Mouse (Mus musculus): ENCODE measurements around the gene Zfc3h1. TPM values are rescaled to one million over a fixed set of nuclear protein-coding genes. Genes with fewer than 3 reads are reported as not detected.

Gene Zfc3h1
- polyA plus RNA-seq (2012; ENCODE audit: insufficient read depth, low replicate concordance), result 2.8 and 2.9 TPM in 2 replicates

- H3K4me3 ChIP-seq (replicated peaks), result peak within 1 kb of the TSS; percentile 94
- peaks cover 45% of the 10 kb centered on the region for H3K4me1 ChIP-seq
- H3K27me3 ChIP-seq (replicated peaks), result no peaks in the 10 kb centered on the region
- H3K9me3 ChIP-seq, result no peaks in the 10 kb centered on the region
- TF ChIP-seq FLI1 (IDR thresholded peaks at IDR 0.05; ENCODE audit: low read length), result peak; percentile 92
- no peak for TF ChIP-seq GATA1 (IDR thresholded peaks at IDR 0.05; ENCODE audit: borderline replicate concordance, low read length)
- peaks cover 33% of the 10 kb centered on the region for H3K36me3 ChIP-seq (replicated peaks; ENCODE audit: low read length)
Observed at GRCm38 (mm10) chr10:115384221-115385017, at the start of gene Zfc3h1, which contains the start of gene Thap2. Gene Zfc3h1 (plus strand): TSS chr10:115384959. Gene Thap2 (minus strand): TSS chr10:115384443.

GRCm38 (mm10) chr10:115336901-115337300, 47.9 kb upstream of the Zfc3h1 start:
- no peak for TF ChIP-seq FLI1 (IDR thresholded peaks at IDR 0.05; ENCODE audit: low read length)
- TF ChIP-seq GATA1 (IDR thresholded peaks at IDR 0.05; ENCODE audit: borderline replicate concordance, low read length), result no peak
- H3K9me3 ChIP-seq, result no peaks in the 10 kb centered on the region

GRCm38 (mm10) chr10:115339820-115340328, 44.9 kb upstream of the Zfc3h1 start:
- no peaks in the 10 kb centered on the region for H3K27me3 ChIP-seq (replicated peaks)
- peaks cover 57% of the 10 kb centered on the region for H3K36me3 ChIP-seq (replicated peaks; ENCODE audit: low read length)
- peaks cover 4% of the 10 kb centered on the region for H3K4me1 ChIP-seq
- no peak overlapping the region for H3K4me3 ChIP-seq (replicated peaks)
- no peaks in the 10 kb centered on the region for H3K9me3 ChIP-seq
- TF ChIP-seq GATA1 (IDR thresholded peaks at IDR 0.05; ENCODE audit: borderline replicate concordance, low read length), result no peak
- TF ChIP-seq FLI1 (IDR thresholded peaks at IDR 0.05; ENCODE audit: low read length), result no peak

More at GRCm38 (mm10) chr10:115336901-115337300, 47.9 kb upstream of the Zfc3h1 start:
- Histone ChIP-seq H3K4me3 (replicated peaks) (no peak overlapping the region), H3K4me1 (peaks cover 15% of the 10 kb centered on the region), H3K27me3 (replicated peaks) (peaks cover 6% of the 10 kb centered on the region), H3K36me3 (replicated peaks; ENCODE audit: low read length) (peaks cover 31% of the 10 kb centered on the region)

GRCm38 (mm10) chr10:115342771-115343425, 41.9 kb upstream of the Zfc3h1 start:
- TF ChIP-seq GATA1 (IDR thresholded peaks at IDR 0.05; ENCODE audit: borderline replicate concordance, low read length) (no peak), FLI1 (IDR thresholded peaks at IDR 0.05; ENCODE audit: low read length) (no peak)
- Histone ChIP-seq H3K4me3 (replicated peaks) (no peak overlapping the region), H3K9me3 (no peaks in the 10 kb centered on the region; the same call in 1 of the 2 replicates), H3K4me1 (peaks cover 4% of the 10 kb centered on the region), H3K27me3 (replicated peaks) (no peaks in the 10 kb centered on the region), H3K36me3 (replicated peaks; ENCODE audit: low read length) (peaks cover 82% of the 10 kb centered on the region)

- Histone ChIP-seq H3K4me3 (replicated peaks) (no peak overlapping the region), H3K36me3 (replicated peaks; ENCODE audit: low read length) (peaks cover 81% of the 10 kb centered on the region), H3K9me3 (no peaks in the 10 kb centered on the region; the same call in 1 of the 2 replicates), H3K27me3 (replicated peaks) (no peaks in the 10 kb centered on the region), H3K4me1 (peaks cover 26% of the 10 kb centered on the region)
- no peak for TF ChIP-seq GATA1 (IDR thresholded peaks at IDR 0.05; ENCODE audit: borderline replicate concordance, low read length)
- no peak for TF ChIP-seq FLI1 (IDR thresholded peaks at IDR 0.05; ENCODE audit: low read length)
Observed at GRCm38 (mm10) chr10:115346444-115346843, 38.3 kb upstream of the Zfc3h1 start.

GRCm38 (mm10) chr10:115348131-115348530, 36.6 kb upstream of the Zfc3h1 start:
- Histone ChIP-seq H3K4me3 (replicated peaks) (no peak overlapping the region), H3K4me1 (peaks cover 36% of the 10 kb centered on the region), H3K36me3 (replicated peaks; ENCODE audit: low read length) (peaks cover 70% of the 10 kb centered on the region), H3K27me3 (replicated peaks) (no peaks in the 10 kb centered on the region), H3K9me3 (no peaks in the 10 kb centered on the region; the same call in 1 of the 2 replicates)
- no peak for TF ChIP-seq GATA1 (IDR thresholded peaks at IDR 0.05; ENCODE audit: borderline replicate concordance, low read length)
- TF ChIP-seq FLI1 (IDR thresholded peaks at IDR 0.05; ENCODE audit: low read length), result no peak

GRCm38 (mm10) chr10:115349029-115349428, 35.7 kb upstream of the Zfc3h1 start:
- Histone ChIP-seq H3K27me3 (replicated peaks) (no peaks in the 10 kb centered on the region), H3K9me3 (no peaks in the 10 kb centered on the region; the same call in 1 of the 2 replicates), H3K36me3 (replicated peaks; ENCODE audit: low read length) (peaks cover 61% of the 10 kb centered on the region), H3K4me3 (replicated peaks) (no peak overlapping the region), H3K4me1 (peaks cover 35% of the 10 kb centered on the region)
- TF ChIP-seq FLI1 (IDR thresholded peaks at IDR 0.05; ENCODE audit: low read length) (no peak), GATA1 (IDR thresholded peaks at IDR 0.05; ENCODE audit: borderline replicate concordance, low read length) (no peak)

GRCm38 (mm10) chr10:115349509-115349908, 35.2 kb upstream of the Zfc3h1 start:
- Histone ChIP-seq H3K36me3 (replicated peaks; ENCODE audit: low read length) (peaks cover 60% of the 10 kb centered on the region), H3K4me3 (replicated peaks) (no peak overlapping the region), H3K4me1 (peaks cover 35% of the 10 kb centered on the region), H3K9me3 (no peaks in the 10 kb centered on the region; the same call in 1 of the 2 replicates), H3K27me3 (replicated peaks) (no peaks in the 10 kb centered on the region)
- TF ChIP-seq FLI1 (IDR thresholded peaks at IDR 0.05; ENCODE audit: low read length), result no peak

- no peaks in the 10 kb centered on the region for H3K9me3 ChIP-seq
Observed at GRCm38 (mm10) chr10:115350810-115351397, 33.9 kb upstream of the Zfc3h1 start.

More at GRCm38 (mm10) chr10:115350810-115351397, 33.9 kb upstream of the Zfc3h1 start:
- peak overlapping the region; percentile 56 for H3K4me3 ChIP-seq (replicated peaks)
- peaks cover 59% of the 10 kb centered on the region for H3K36me3 ChIP-seq (replicated peaks; ENCODE audit: low read length)
- TF ChIP-seq GATA1 (IDR thresholded peaks at IDR 0.05; ENCODE audit: borderline replicate concordance, low read length) (no peak), FLI1 (IDR thresholded peaks at IDR 0.05; ENCODE audit: low read length) (no peak)
- peaks cover 38% of the 10 kb centered on the region for H3K4me1 ChIP-seq
- no peaks in the 10 kb centered on the region for H3K27me3 ChIP-seq (replicated peaks)
